ENCODE assay signal across 15 mouse cellular contexts in the genomic region with DNA sequence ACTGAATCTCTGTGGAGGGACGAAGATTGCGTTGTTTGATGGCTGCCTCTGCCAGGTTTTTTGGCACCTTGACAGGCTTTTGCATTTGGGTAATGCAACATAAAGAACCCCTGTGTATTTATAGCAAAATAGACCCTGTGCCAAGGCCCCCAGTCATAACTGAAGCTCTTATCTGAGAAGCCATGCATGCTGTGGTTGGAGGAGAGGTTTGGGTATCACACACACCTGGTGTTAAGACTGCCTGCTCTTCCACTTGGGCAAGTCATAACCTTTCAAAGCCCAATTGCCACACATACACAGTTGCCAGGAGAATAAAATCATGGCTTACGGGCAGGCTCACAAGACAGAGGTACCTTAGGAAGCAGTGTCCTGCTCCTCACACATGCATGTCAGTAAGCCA.
"Had no signal": no experiment of that assay in that cellular context is flagged by ENCODE, and none has a peak within 500 bp of the region (broad histone marks: within the 10 kb centered on the region; RNA-seq: fewer than 3 reads in every experiment).

No protein-coding gene starts in this region.

- H3K4me1 ChIP-seq: limb, embryonic 15.5 days; liver, embryonic 12.5 days; midbrain, embryonic 12.5 days; neural tube, embryonic 12.5 days had no signal

- H3K27ac ChIP-seq: limb, embryonic 15.5 days; liver, embryonic 12.5 days; midbrain, embryonic 12.5 days; neural tube, embryonic 12.5 days had no signal

- DNase-seq: kidney, postnatal 25 days; lung, embryonic 14.5 days; lung, postnatal 10 days; lung, postnatal 4 days; retina, postnatal 1 day; right cerebral cortex, postnatal 4 days; spleen, adult 18-20 months; thymus, adult 18-20 months; thymus, postnatal 25 days had no signal

- H3K9ac ChIP-seq: limb, embryonic 15.5 days; liver, embryonic 12.5 days; lung, embryonic 14.5 days; midbrain, embryonic 12.5 days; neural tube, embryonic 12.5 days had no signal

- ATAC-seq: liver, embryonic 12.5 days had no signal

- H3K36me3 ChIP-seq: limb, embryonic 15.5 days; liver, embryonic 12.5 days; midbrain, embryonic 12.5 days; neural tube, embryonic 12.5 days had no signal

- H3K4me2 ChIP-seq: limb, embryonic 15.5 days; liver, embryonic 12.5 days; lung, embryonic 14.5 days; midbrain, embryonic 12.5 days; neural tube, embryonic 12.5 days had no signal

- H3K9me3 ChIP-seq: limb, embryonic 15.5 days; liver, embryonic 12.5 days; megakaryocyte, embryonic 14.5 days; midbrain, embryonic 12.5 days; neural tube, embryonic 12.5 days had no signal

- H3K4me3 ChIP-seq: limb, embryonic 15.5 days; liver, embryonic 12.5 days; megakaryocyte, embryonic 14.5 days; midbrain, embryonic 12.5 days; myocyte; neural tube, embryonic 12.5 days had no signal

- H3K27me3 ChIP-seq: limb, embryonic 15.5 days; liver, embryonic 12.5 days; megakaryocyte, embryonic 14.5 days; midbrain, embryonic 12.5 days; neural tube, embryonic 12.5 days had no signal
